ENCODE assay signal across 14 mouse cellular contexts in genomic region chr1:134680617-134681016, GRCm38 (mm10). TPM values are rescaled to one million over a fixed set of nuclear protein-coding genes. Genes with fewer than 3 reads are reported as not detected.
A peak's percentile ranks its signal among the peaks of the same experiment; 100 is the strongest.
DNase-seq lines count a peak whose midpoint lies in the region; ATAC-seq and TF ChIP-seq lines count a peak whose summit lies in the region.
"Had no signal": no experiment of that assay in that cellular context is flagged by ENCODE, and none has a peak within 500 bp of the region (broad histone marks: within the 10 kb centered on the region; RNA-seq: fewer than 3 reads in every experiment).

No protein-coding gene starts in this region.

- peak; percentile 38 for DNase-seq in embryonic facial prominence, embryonic 11.5 days (ENCODE audit: low spot score)
- no peak for DNase-seq in embryonic facial prominence, embryonic 10.5 days (ENCODE audit: low spot score)
- DNase-seq in lung, postnatal 0 days (ENCODE audit: low spot score) = no peak
- no peak for DNase-seq in lung, postnatal 36 days
- DNase-seq in brain, embryonic 14.5 days (ENCODE audit: low read depth) = no peak
- no peak for DNase-seq in layer of hippocampus, adult 8-10 months (ENCODE audit: low spot score in 2 of 2)
- no peak for DNase-seq in gastrocnemius, adult 8-10 months (ENCODE audit: low spot score in 2 of 2)
- DNase-seq: cerebellum, postnatal 36 days; heart, adult 11 months; heart, postnatal 14 days; kidney, adult 11 months; liver, embryonic 13.5 days had no signal

- H3K9me3 ChIP-seq in embryonic facial prominence, embryonic 11.5 days (replicated peaks; ENCODE audit: control insufficient read depth, low read length) = no peaks in the 10 kb centered on the region
- no peaks in the 10 kb centered on the region for H3K9me3 ChIP-seq in embryonic facial prominence, embryonic 10.5 days
- no peaks in the 10 kb centered on the region for H3K9me3 ChIP-seq in lung, postnatal 0 days (ENCODE audit: low read length)
- H3K9me3 ChIP-seq in midbrain, embryonic 13.5 days = no peaks in the 10 kb centered on the region
- H3K9me3 ChIP-seq: liver, embryonic 13.5 days had no signal

- H3K4me2 ChIP-seq in embryonic facial prominence, embryonic 11.5 days (ENCODE audit: low read depth, low read length) = no peak overlapping the region
- H3K4me2 ChIP-seq in lung, postnatal 0 days (replicated peaks; ENCODE audit: low read depth, low read length) = no peak overlapping the region
- H3K4me2 ChIP-seq in midbrain, embryonic 13.5 days (replicated peaks) = no peak overlapping the region
- H3K4me2 ChIP-seq: liver, embryonic 13.5 days had no signal

- TF ChIP-seq POLR2A in brain, embryonic 14.5 days (IDR thresholded peaks at IDR 0.05; ENCODE audit: borderline replicate concordance, extremely low read depth, insufficient read depth, insufficient read length, poor library complexity, severe bottlenecking) = no peak

- 20% methylated on average over 6 of the region's 6 CpGs for WGBS in embryonic facial prominence, embryonic 11.5 days
- 23% methylated on average over 6 of the region's 6 CpGs for WGBS in embryonic facial prominence, embryonic 10.5 days
- WGBS in lung, postnatal 0 days = 15% methylated on average over 6 of the region's 6 CpGs
- 17% methylated on average over 6 of the region's 6 CpGs for WGBS in midbrain, embryonic 13.5 days

- no peak for TF ChIP-seq EP300 in lung, postnatal 0 days (IDR thresholded peaks at IDR 0.05)

- TF ChIP-seq CTCF in lung, postnatal 0 days (IDR thresholded peaks at IDR 0.05) = peak; percentile 40
- TF ChIP-seq CTCF in brain, embryonic 14.5 days (IDR thresholded peaks at IDR 0.05; ENCODE audit: borderline replicate concordance, extremely low read depth, insufficient read depth, insufficient read length) = peak; percentile 38; the same call in 1 of the 2 replicates

- ATAC-seq in embryonic facial prominence, embryonic 11.5 days (replicated peaks; ENCODE audit: insufficient number of reproducible peaks, low FRiP score, low TSS enrichment, low read depth) = no peak
- ATAC-seq in lung, postnatal 0 days = no peak
- ATAC-seq in midbrain, embryonic 13.5 days = 0 out of 2 replicates have a peak, but pooled peaks have one; percentile 24

- no peaks in the 10 kb centered on the region for H3K36me3 ChIP-seq in embryonic facial prominence, embryonic 11.5 days (replicated peaks; ENCODE audit: control insufficient read depth, insufficient read depth, low read depth, low read length)
- no peaks in the 10 kb centered on the region for H3K36me3 ChIP-seq in embryonic facial prominence, embryonic 10.5 days (replicated peaks)
- H3K36me3 ChIP-seq in lung, postnatal 0 days (ENCODE audit: insufficient read depth, low read length) = no peaks in the 10 kb centered on the region
- H3K36me3 ChIP-seq in midbrain, embryonic 13.5 days = no peaks in the 10 kb centered on the region
- H3K36me3 ChIP-seq: liver, embryonic 13.5 days had no signal

- H3K4me1 ChIP-seq in embryonic facial prominence, embryonic 11.5 days (ENCODE audit: control insufficient read depth, insufficient read depth, low read length) = no peaks in the 10 kb centered on the region
- peaks cover 6% of the 10 kb centered on the region for H3K4me1 ChIP-seq in embryonic facial prominence, embryonic 10.5 days
- no peaks in the 10 kb centered on the region for H3K4me1 ChIP-seq in lung, postnatal 0 days (ENCODE audit: insufficient read depth, low read depth, low read length)
- H3K4me1 ChIP-seq in midbrain, embryonic 13.5 days (replicated peaks) = peaks cover 11% of the 10 kb centered on the region; the same call in 1 of the 2 replicates
- H3K4me1 ChIP-seq: liver, embryonic 13.5 days had no signal

- H3K27me3 ChIP-seq in embryonic facial prominence, embryonic 11.5 days (ENCODE audit: control insufficient read depth, insufficient read depth, low read length) = no peaks in the 10 kb centered on the region
- H3K27me3 ChIP-seq in embryonic facial prominence, embryonic 10.5 days (replicated peaks; ENCODE audit: low read depth, poor library complexity, severe bottlenecking) = 0 out of 2 replicates have a peak, but pooled peaks cover 9% of the 10 kb centered on the region
- H3K27me3 ChIP-seq in lung, postnatal 0 days (replicated peaks; ENCODE audit: insufficient read depth, low read length) = no peaks in the 10 kb centered on the region
- no peaks in the 10 kb centered on the region for H3K27me3 ChIP-seq in midbrain, embryonic 13.5 days

- no peak overlapping the region for H3K4me3 ChIP-seq in embryonic facial prominence, embryonic 11.5 days (ENCODE audit: low read depth, low read length)
- H3K4me3 ChIP-seq in embryonic facial prominence, embryonic 10.5 days = no peak overlapping the region
- no peak overlapping the region for H3K4me3 ChIP-seq in lung, postnatal 0 days (ENCODE audit: low read depth, low read length)
- no peak overlapping the region for H3K4me3 ChIP-seq in midbrain, embryonic 13.5 days (replicated peaks)
- H3K4me3 ChIP-seq: erythroblast, embryonic 14.5 days; liver, embryonic 13.5 days had no signal

- no peak overlapping the region for H3K27ac ChIP-seq in embryonic facial prominence, embryonic 11.5 days (replicated peaks; ENCODE audit: low read depth, low read length)
- H3K27ac ChIP-seq in embryonic facial prominence, embryonic 10.5 days (replicated peaks) = no peak overlapping the region
- no peak overlapping the region for H3K27ac ChIP-seq in lung, postnatal 0 days (ENCODE audit: low read length)
- no peak overlapping the region for H3K27ac ChIP-seq in midbrain, embryonic 13.5 days
- H3K27ac ChIP-seq: liver, embryonic 13.5 days had no signal

- no peak overlapping the region; the same call in 1 of the 2 replicates for H3K9ac ChIP-seq in embryonic facial prominence, embryonic 11.5 days (replicated peaks; ENCODE audit: low read length)
- no peak overlapping the region for H3K9ac ChIP-seq in lung, postnatal 0 days (replicated peaks; ENCODE audit: low read depth)
- no peak overlapping the region for H3K9ac ChIP-seq in midbrain, embryonic 13.5 days (replicated peaks)
- H3K9ac ChIP-seq: liver, embryonic 13.5 days had no signal

RNA-seq across cellular contexts. Expression of gene Syt2, which starts 34.1 kb away (rescaled TPM):
- polyA plus RNA-seq in embryonic facial prominence, embryonic 11.5 days (2014; fragmentation: Nextera tagmentation; extraction: Ambion mirVana) = 0.80 and 3.2 TPM in 2 replicates
- polyA plus RNA-seq in embryonic facial prominence, embryonic 10.5 days (2016; fragmentation: Nextera tagmentation; extraction: Ambion mirVana) = 3.6 and 3.8 TPM in 2 replicates
- 0.14 TPM in 2 replicates for polyA plus RNA-seq in lung, postnatal 0 days (2015; fragmentation: Nextera tagmentation; extraction: Ambion mirVana)
- polyA plus RNA-seq in brain, embryonic 14.5 days (2012; rRNA removed) = 2.0 and 5.7 TPM in 2 replicates
- polyA plus RNA-seq in midbrain, embryonic 13.5 days (2015; fragmentation: Nextera tagmentation; extraction: Ambion mirVana) = 2.3 and 2.4 TPM in 2 replicates
- 10 to 100 TPM; 31.6 to 35.4 (median 34.6) TPM for total RNA-seq in layer of hippocampus, adult 8-10 months (2022)
- total RNA-seq in gastrocnemius, adult 8-10 months (2022) = under 1 TPM in 1 of 4 experiments, not detected in 3; 0.02 TPM
- total RNA-seq: heart, postnatal 14 days had no signal
